Mouse (Mus musculus): Measurements from ENCODE around the gene Eme2. TPM values are rescaled to one million over a fixed set of nuclear protein-coding genes. Genes with fewer than 3 reads are reported as not detected.

Eme2 gene
- polyA plus RNA-seq, 1 experiment = not detected

- TF ChIP-seq POLR2A (IDR thresholded peaks at IDR 0.05; ENCODE audit: insufficient read depth, low read depth, low read length) = no peak
- TF ChIP-seq CTCF (IDR thresholded peaks at IDR 0.05; ENCODE audit: insufficient read depth, low read depth, low read length) = no peak
- H3K4me3 ChIP-seq (ENCODE audit: insufficient read depth, low read depth, low read length) = no peak within 1 kb of the TSS
- WGBS = 90% methylated on average over 8 of the region's 8 CpGs
These were observed 29.1 kb downstream of the Eme2 start, which contains the start of gene Igfals for GRCm38 (mm10) chr17:24865776-24866175. Igfals (plus strand) TSS chr17:24865997.

DNA sequence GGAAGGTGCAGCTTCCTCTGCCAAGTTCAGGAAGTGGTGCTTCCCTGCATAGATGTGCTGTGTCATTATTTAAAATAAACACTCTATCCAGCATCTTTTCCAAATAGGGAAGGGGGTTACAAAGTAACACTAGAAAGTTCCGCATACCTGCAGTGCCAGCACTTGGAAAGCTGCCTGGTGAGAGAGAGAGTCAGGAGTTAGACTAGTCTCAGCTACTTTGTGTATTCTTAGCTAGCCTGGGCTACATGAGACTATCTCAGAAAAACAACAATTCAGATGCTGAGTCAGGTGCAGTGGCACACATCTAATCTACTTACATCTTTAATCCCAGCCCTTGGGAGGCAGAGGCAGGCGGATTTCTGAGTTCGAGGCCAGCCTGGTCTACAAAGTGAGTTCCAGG lies 33.1 kb downstream of the Eme2 start:
- no peak for TF ChIP-seq POLR2A (IDR thresholded peaks at IDR 0.05; ENCODE audit: insufficient read depth, low read depth, low read length)
- TF ChIP-seq CTCF (IDR thresholded peaks at IDR 0.05; ENCODE audit: insufficient read depth, low read depth, low read length) = no peak
- H3K4me3 ChIP-seq (ENCODE audit: insufficient read depth, low read depth, low read length) = no peak overlapping the region
- peaks cover 10% of the 10 kb centered on the region for H3K4me1 ChIP-seq (ENCODE audit: control insufficient read depth, insufficient read depth, low read length)
- H3K27ac ChIP-seq (ENCODE audit: insufficient read depth, low read depth, low read length) = no peak overlapping the region
- 94% methylated on average over 3 of the region's 3 CpGs for WGBS

More at GRCm38 (mm10) chr17:24865776-24866175, 29.1 kb downstream of the Eme2 start, which contains the start of gene Igfals:
- Histone ChIP-seq H3K27ac (ENCODE audit: insufficient read depth, low read depth, low read length) (no peak within 1 kb of the TSS), H3K4me1 (ENCODE audit: control insufficient read depth, insufficient read depth, low read length) (peaks cover 7% of the 10 kb centered on the region)

GRCm38 (mm10) chr17:24860076-24860475 lies 34.8 kb downstream of the Eme2 start:
- Histone ChIP-seq H3K27ac (ENCODE audit: insufficient read depth, low read depth, low read length) (no peak overlapping the region), H3K4me3 (ENCODE audit: insufficient read depth, low read depth, low read length) (no peak overlapping the region), H3K4me1 (ENCODE audit: control insufficient read depth, insufficient read depth, low read length) (peaks cover 19% of the 10 kb centered on the region)
- WGBS = 90% methylated on average over 8 of the region's 8 CpGs
- TF ChIP-seq POLR2A (IDR thresholded peaks at IDR 0.05; ENCODE audit: insufficient read depth, low read depth, low read length) = no peak
- no peak for TF ChIP-seq CTCF (IDR thresholded peaks at IDR 0.05; ENCODE audit: insufficient read depth, low read depth, low read length)

GRCm38 (mm10) chr17:24858967-24859366 lies 35.9 kb downstream of the Eme2 start:
- H3K4me1 ChIP-seq (ENCODE audit: control insufficient read depth, insufficient read depth, low read length) = peaks cover 19% of the 10 kb centered on the region

GRCm38 (mm10) chr17:24857831-24858470 lies 36.9 kb downstream of the Eme2 start:
- no peak overlapping the region for H3K4me3 ChIP-seq (ENCODE audit: insufficient read depth, low read depth, low read length)
- TF ChIP-seq POLR2A (IDR thresholded peaks at IDR 0.05; ENCODE audit: insufficient read depth, low read depth, low read length) = no peak
- no peak for TF ChIP-seq CTCF (IDR thresholded peaks at IDR 0.05; ENCODE audit: insufficient read depth, low read depth, low read length)
- no peak overlapping the region for H3K27ac ChIP-seq (ENCODE audit: insufficient read depth, low read depth, low read length)
- 85% methylated on average over 8 of the region's 8 CpGs for WGBS
- peaks cover 19% of the 10 kb centered on the region for H3K4me1 ChIP-seq (ENCODE audit: control insufficient read depth, insufficient read depth, low read length)

More at GRCm38 (mm10) chr17:24858967-24859366, 35.9 kb downstream of the Eme2 start:
- 73% methylated on average over 6 of the region's 6 CpGs for WGBS
- Histone ChIP-seq H3K4me3 (ENCODE audit: insufficient read depth, low read depth, low read length) (no peak overlapping the region), H3K27ac (ENCODE audit: insufficient read depth, low read depth, low read length) (no peak overlapping the region)
- TF ChIP-seq CTCF (IDR thresholded peaks at IDR 0.05; ENCODE audit: insufficient read depth, low read depth, low read length) = no peak
- TF ChIP-seq POLR2A (IDR thresholded peaks at IDR 0.05; ENCODE audit: insufficient read depth, low read depth, low read length) = no peak

- 92% methylated on average over 13 of the region's 13 CpGs for WGBS
- TF ChIP-seq CTCF (IDR thresholded peaks at IDR 0.05; ENCODE audit: insufficient read depth, low read depth, low read length) (no peak), POLR2A (IDR thresholded peaks at IDR 0.05; ENCODE audit: insufficient read depth, low read depth, low read length) (no peak)
These were observed 38.3 kb downstream of the Eme2 start for GRCm38 (mm10) chr17:24856589-24856988.

GRCm38 (mm10) chr17:24855838-24856464 lies 38.9 kb downstream of the Eme2 start:
- no peak overlapping the region for H3K4me3 ChIP-seq (ENCODE audit: insufficient read depth, low read depth, low read length)
- TF ChIP-seq CTCF (IDR thresholded peaks at IDR 0.05; ENCODE audit: insufficient read depth, low read depth, low read length) (no peak), POLR2A (IDR thresholded peaks at IDR 0.05; ENCODE audit: insufficient read depth, low read depth, low read length) (no peak)
- H3K4me1 ChIP-seq (ENCODE audit: control insufficient read depth, insufficient read depth, low read length) = peaks cover 23% of the 10 kb centered on the region
- no peak overlapping the region for H3K27ac ChIP-seq (ENCODE audit: insufficient read depth, low read depth, low read length)
- 43% methylated on average over 3 of the region's 3 CpGs for WGBS

More at GRCm38 (mm10) chr17:24856589-24856988, 38.3 kb downstream of the Eme2 start:
- H3K27ac ChIP-seq (ENCODE audit: insufficient read depth, low read depth, low read length) = no peak overlapping the region
- peaks cover 22% of the 10 kb centered on the region for H3K4me1 ChIP-seq (ENCODE audit: control insufficient read depth, insufficient read depth, low read length)
- no peak overlapping the region for H3K4me3 ChIP-seq (ENCODE audit: insufficient read depth, low read depth, low read length)

- TF ChIP-seq CTCF (IDR thresholded peaks at IDR 0.05; ENCODE audit: insufficient read depth, low read depth, low read length) = no peak
- no peak for TF ChIP-seq POLR2A (IDR thresholded peaks at IDR 0.05; ENCODE audit: insufficient read depth, low read depth, low read length)
- Histone ChIP-seq H3K4me1 (ENCODE audit: control insufficient read depth, insufficient read depth, low read length) (peaks cover 15% of the 10 kb centered on the region), H3K27ac (ENCODE audit: insufficient read depth, low read depth, low read length) (no peak overlapping the region), H3K4me3 (ENCODE audit: insufficient read depth, low read depth, low read length) (no peak overlapping the region)
- 75% methylated on average over 10 of the region's 10 CpGs for WGBS
These were observed 43.3 kb downstream of the Eme2 start for GRCm38 (mm10) chr17:24851381-24852125.

GRCm38 (mm10) chr17:24850773-24851127 lies 44.1 kb downstream of the Eme2 start:
- Histone ChIP-seq H3K4me1 (ENCODE audit: control insufficient read depth, insufficient read depth, low read length) (peaks cover 9% of the 10 kb centered on the region), H3K4me3 (ENCODE audit: insufficient read depth, low read depth, low read length) (peak overlapping the region; percentile 65), H3K27ac (ENCODE audit: insufficient read depth, low read depth, low read length) (peak overlapping the region; percentile 17)
- TF ChIP-seq POLR2A (IDR thresholded peaks at IDR 0.05; ENCODE audit: insufficient read depth, low read depth, low read length) (no peak), CTCF (IDR thresholded peaks at IDR 0.05; ENCODE audit: insufficient read depth, low read depth, low read length) (no peak)
- 0% methylated on average over 20 of the region's 20 CpGs for WGBS

Measured in olfactory bulb, adult 2 months (tissue).